Mouse (Mus musculus) bone marrow macrophage, adult 2 months (primary cell): ENCODE measurements around the gene Nme7.

ENCODE experiments used
- CTCF ChIP-seq: IDR thresholded peaks from 2 replicates; pipeline ENCODE4 v1.5.1; 2012; ENCODE audit warnings: low read depth, mild to moderate bottlenecking, low read length, moderate library complexity
- POLR2A ChIP-seq: IDR thresholded peaks from 2 replicates; pipeline ENCODE4 v1.6.1; 2012; ENCODE audit warnings: mild to moderate bottlenecking, low read depth, low read length, borderline replicate concordance

DNA sequence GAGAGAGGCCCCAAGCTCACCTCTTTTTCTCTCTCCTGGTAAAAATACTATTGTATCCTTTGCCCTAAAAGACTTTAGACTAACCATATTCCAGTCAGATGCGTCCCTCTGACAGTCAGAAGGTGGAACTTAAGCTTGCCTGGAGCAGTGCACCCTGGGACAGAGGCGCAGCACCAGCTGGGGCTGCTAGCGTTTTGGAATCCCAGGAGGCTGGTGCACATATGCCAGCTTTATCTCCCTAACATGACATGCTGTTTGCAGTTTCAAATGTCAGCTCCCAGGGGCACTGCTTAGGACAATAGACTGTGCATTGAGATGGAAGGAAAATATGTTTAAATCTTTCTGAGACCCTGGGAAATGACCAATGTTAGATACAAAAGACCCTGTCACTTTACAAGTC, 88.3 kb downstream of the Nme7 start:
- TF ChIP-seq CTCF (no peak), POLR2A (no peak)
